Mouse (Mus musculus): ENCODE measurements around the gene Mettl7a1.
"Not testable (repeated sequence)": the region's sequence is repeated elsewhere in the genome, so short reads cannot be mapped to it uniquely, and the experiment has no call there.

Gene Mettl7a1

DNA sequence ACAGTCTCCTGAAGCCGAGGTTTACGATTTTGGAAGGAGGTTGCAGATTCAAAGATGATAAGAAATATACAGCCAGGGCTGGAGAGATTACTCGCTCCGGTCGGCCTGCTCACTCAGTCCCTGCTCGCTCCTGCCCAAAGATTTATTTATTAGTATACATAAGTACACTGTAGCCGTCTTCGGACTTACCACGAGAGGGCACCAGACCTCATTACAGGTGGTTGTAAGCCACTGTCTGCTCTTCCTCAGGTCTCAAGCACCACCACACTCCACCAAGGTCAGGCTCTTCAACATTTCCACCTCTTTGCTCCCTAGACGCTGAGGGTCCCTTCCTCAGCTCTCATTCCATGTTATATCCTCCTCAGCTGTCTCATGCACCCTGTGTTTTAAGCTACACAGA is 33.9 kb downstream of the Mettl7a1 start:
- not testable (repeated sequence) for DNase-seq (ENCODE audit: extremely low spot score, low read depth, low spot score)

DNA sequence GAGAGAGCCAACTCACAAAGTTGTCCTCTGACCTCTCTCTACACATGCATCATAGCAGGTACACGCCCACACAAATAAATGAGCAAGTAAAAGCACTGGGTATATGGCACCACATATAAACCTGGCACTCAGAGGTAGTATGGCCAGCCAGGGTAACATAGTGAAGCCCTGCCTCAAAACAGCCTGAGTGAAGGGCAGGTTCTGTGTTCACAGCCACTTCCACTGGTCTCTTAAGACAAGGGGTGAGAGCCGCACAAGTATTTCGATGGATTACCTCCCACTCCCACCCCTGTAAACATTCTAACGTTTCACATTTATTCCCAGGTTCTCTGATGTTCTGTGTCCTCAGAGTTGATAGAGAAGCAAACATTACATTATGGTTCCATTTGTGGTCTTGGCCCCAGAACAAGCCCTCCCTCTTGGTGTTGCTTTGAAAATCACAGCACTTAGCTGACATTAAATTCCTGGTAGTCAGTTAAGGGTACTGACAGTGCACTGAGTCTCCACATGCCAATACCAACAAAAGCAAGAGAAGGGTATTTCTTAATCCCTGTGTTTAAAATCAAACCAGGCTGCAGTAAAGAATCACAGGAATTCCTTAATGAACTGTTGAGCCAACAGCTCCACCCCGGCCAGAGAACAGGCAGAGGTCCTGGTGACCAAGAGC is 37.5 kb downstream of the Mettl7a1 start:
- not testable (repeated sequence) for DNase-seq (ENCODE audit: extremely low spot score, low read depth, low spot score)

- DNase-seq (ENCODE audit: extremely low spot score, low read depth, low spot score): no peak
Observed at GRCm38 (mm10) chr15:100345484-100345883, 41.5 kb downstream of the Mettl7a1 start.

DNA sequence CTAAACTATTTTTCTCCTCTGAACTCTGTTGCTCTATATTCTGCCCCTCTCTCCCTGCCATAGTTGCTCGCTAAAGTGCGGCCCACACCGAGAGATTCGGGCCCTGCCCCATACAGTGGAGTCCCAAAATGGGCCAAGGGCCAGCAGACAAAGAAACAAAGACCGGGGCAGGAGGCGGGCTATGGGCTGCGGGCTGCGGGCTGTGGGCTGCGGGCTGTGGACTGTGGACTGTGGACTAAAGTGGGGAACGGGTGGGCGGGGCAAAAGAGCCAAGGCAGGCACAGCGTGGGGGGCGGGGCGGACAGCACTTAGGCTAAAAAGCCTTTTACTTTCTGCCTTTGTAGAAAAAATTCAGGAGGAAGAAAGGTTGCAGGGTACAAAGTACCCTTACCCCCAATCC is 42.8 kb downstream of the Mettl7a1 start:
- no peak for DNase-seq (ENCODE audit: extremely low spot score, low read depth, low spot score)

- no peak for DNase-seq (ENCODE audit: extremely low spot score, low read depth, low spot score)
Observed at GRCm38 (mm10) chr15:100349496-100349895, 45.6 kb downstream of the Mettl7a1 start.

GRCm38 (mm10) chr15:100351501-100352060 is 47.6 kb downstream of the Mettl7a1 start:
- no peak for DNase-seq (ENCODE audit: extremely low spot score, low read depth, low spot score)

- DNase-seq (ENCODE audit: extremely low spot score, low read depth, low spot score): no peak
Observed at GRCm38 (mm10) chr15:100352711-100353250, 48.8 kb downstream of the Mettl7a1 start, which contains the start of the genes Methig1 and Mettl7a2. Methig1 (plus strand) TSS chr15:100353149. Mettl7a2 (plus strand) TSS chr15:100353200.

- DNase-seq (ENCODE audit: extremely low spot score, low read depth, low spot score): not testable (repeated sequence)
Observed at GRCm38 (mm10) chr15:100353399-100353798, 49.5 kb downstream of the Mettl7a1 start.

GRCm38 (mm10) chr15:100355876-100356275 is 51.9 kb downstream of the Mettl7a1 start:
- DNase-seq (ENCODE audit: extremely low spot score, low read depth, low spot score): no peak

DNA sequence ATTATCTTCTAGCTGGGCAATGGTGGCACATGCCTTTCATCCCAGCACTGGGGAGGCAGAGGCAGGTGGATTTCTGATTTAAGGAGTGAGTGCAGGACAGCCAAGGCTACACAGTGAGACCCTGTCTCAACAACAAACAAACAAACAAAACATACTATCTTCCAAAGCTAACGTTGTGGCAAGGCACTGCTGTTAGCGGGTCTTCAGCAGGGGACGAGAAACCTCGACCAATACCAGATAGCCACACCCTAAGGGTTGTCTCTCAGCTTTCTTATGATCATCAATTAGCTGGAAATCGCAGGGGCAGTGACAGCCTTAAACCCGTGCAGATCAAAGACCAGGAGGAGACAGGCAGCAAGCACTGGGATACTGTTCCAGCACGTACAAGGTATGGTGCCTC is 60.3 kb downstream of the Mettl7a1 start, which contains the start of gene Higd1c:
Gene Higd1c (plus strand): TSS at position 301 of the 400 bp plus-strand sequence.
- no peak for DNase-seq (ENCODE audit: extremely low spot score, low read depth, low spot score)

DNA sequence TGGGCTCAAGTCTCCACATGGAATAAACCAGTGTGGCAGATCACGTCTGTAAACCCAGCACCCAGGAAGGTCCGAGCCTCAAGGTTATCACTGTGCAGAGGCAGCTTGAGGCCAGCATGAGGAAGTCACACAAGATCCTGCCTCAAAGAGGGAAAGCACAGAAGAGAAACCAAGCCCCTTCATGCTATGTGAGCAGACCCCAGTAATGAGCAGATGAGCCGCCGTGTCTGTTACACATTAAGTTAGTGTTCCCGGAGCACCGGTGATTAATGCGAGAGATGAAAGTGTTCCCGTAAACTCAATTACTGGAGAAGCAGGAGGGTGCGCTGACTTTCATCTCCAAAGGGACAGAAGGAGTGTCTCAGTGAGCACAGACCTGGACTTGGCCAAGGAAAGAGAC is 62.0 kb downstream of the Mettl7a1 start:
- DNase-seq (ENCODE audit: extremely low spot score, low read depth, low spot score): not testable (repeated sequence)

GRCm38 (mm10) chr15:100367119-100367518 is 63.2 kb downstream of the Mettl7a1 start:
- DNase-seq (ENCODE audit: extremely low spot score, low read depth, low spot score): no peak

DNA sequence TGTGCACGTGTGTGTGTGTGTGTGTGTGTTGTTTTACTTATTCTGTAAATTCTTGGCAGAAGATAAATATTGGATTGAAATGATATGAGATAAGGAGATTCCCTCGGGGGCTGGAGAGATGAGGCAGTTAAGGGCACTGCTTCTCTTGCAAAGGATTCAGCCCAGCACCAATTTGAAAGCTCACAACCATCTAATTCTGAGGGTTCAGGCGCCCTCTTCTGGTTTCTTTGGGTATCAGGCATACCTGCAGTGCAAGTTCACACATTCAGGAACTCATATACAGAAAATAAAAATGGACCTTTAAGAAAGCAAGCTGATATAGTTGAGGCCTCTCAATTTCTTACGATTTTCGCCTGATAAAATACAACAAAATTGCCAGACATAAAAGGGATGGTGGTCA is 71.1 kb downstream of the Mettl7a1 start:
- peak; percentile 39 for DNase-seq (ENCODE audit: extremely low spot score, low read depth, low spot score)

GRCm38 (mm10) chr15:100377847-100378505 is 74.0 kb downstream of the Mettl7a1 start:
- DNase-seq (ENCODE audit: extremely low spot score, low read depth, low spot score): not testable (repeated sequence)
